Mouse (Mus musculus): Measurements from ENCODE around the gene Gm49318. TPM values are rescaled to one million over a fixed set of nuclear protein-coding genes. Genes with fewer than 3 reads are reported as not detected.

The Gm49318 gene
- polyA plus RNA-seq, 1 experiment from 2014 or later = not detected

GRCm38 (mm10) chr9:22011055-22011454, 60.0 kb downstream of the Gm49318 start:
- 84% methylated on average over 5 of the region's 5 CpGs for WGBS
- Histone ChIP-seq H3K27me3 (ENCODE audit: insufficient read depth, low read length) (no peaks in the 10 kb centered on the region), H3K9ac (no peak overlapping the region), H3K36me3 (ENCODE audit: insufficient read depth) (peaks cover 88% of the 10 kb centered on the region), H3K9me3 (ENCODE audit: low read depth, low read length) (no peaks in the 10 kb centered on the region), H3K4me3 (ENCODE audit: low read depth, low read length) (no peak overlapping the region), H3K27ac (ENCODE audit: low read depth) (no peak overlapping the region), H3K4me1 (ENCODE audit: insufficient read depth) (no peaks in the 10 kb centered on the region), H3K4me2 (no peak overlapping the region)
- no peak for TF ChIP-seq CTCF (IDR thresholded peaks at IDR 0.05; ENCODE audit: low read depth)
- DNase-seq (no peak), ATAC-seq (ENCODE audit: insufficient read depth) (peak; percentile 40; the same call in 1 of the 2 replicates)

- 85% methylated on average over 12 of the region's 12 CpGs for WGBS
- no peak for TF ChIP-seq CTCF (IDR thresholded peaks at IDR 0.05; ENCODE audit: low read depth)
- Histone ChIP-seq H3K4me3 (ENCODE audit: low read depth, low read length) (no peak overlapping the region), H3K4me2 (0 out of 2 replicates have a peak overlapping the region, but pooled peaks have one; percentile 79), H3K4me1 (ENCODE audit: insufficient read depth) (peaks cover 7% of the 10 kb centered on the region), H3K27ac (ENCODE audit: low read depth) (no peak overlapping the region), H3K36me3 (ENCODE audit: insufficient read depth) (peaks cover 52% of the 10 kb centered on the region), H3K9me3 (ENCODE audit: low read depth, low read length) (no peaks in the 10 kb centered on the region), H3K9ac (no peak overlapping the region), H3K27me3 (ENCODE audit: insufficient read depth, low read length) (no peaks in the 10 kb centered on the region)
- ATAC-seq (ENCODE audit: insufficient read depth) (no peak), DNase-seq (no peak)
Observed at GRCm38 (mm10) chr9:22004546-22004945, 66.5 kb downstream of the Gm49318 start.

GRCm38 (mm10) chr9:22003163-22003554, 67.9 kb downstream of the Gm49318 start:
- Histone ChIP-seq H3K4me3 (ENCODE audit: low read depth, low read length) (peak overlapping the region; percentile 76), H3K9ac (peak overlapping the region; percentile 68), H3K4me1 (ENCODE audit: insufficient read depth) (peaks cover 7% of the 10 kb centered on the region), H3K4me2 (peak overlapping the region; percentile 79), H3K9me3 (ENCODE audit: low read depth, low read length) (no peaks in the 10 kb centered on the region), H3K27me3 (ENCODE audit: insufficient read depth, low read length) (no peaks in the 10 kb centered on the region), H3K36me3 (ENCODE audit: insufficient read depth) (peaks cover 38% of the 10 kb centered on the region), H3K27ac (ENCODE audit: low read depth) (peak overlapping the region; percentile 34; the same call in 1 of the 2 replicates)
- under 1% methylated on average over 18 of the region's 18 CpGs for WGBS
- peak; percentile 61 for DNase-seq
- peak; percentile 10 for ATAC-seq (ENCODE audit: insufficient read depth)
- TF ChIP-seq CTCF (IDR thresholded peaks at IDR 0.05; ENCODE audit: low read depth) = no peak

GRCm38 (mm10) chr9:22002194-22003162, 68.6 kb downstream of the Gm49318 start, which contains the start of the genes Ccdc151 and Prkcsh:
Gene Ccdc151, minus strand, starts transcription at chr9:22002634.
Gene Prkcsh, plus strand, starts transcription at chr9:22002806.
- Histone ChIP-seq H3K4me2 (peak within 1 kb of the TSS; percentile 79), H3K4me1 (ENCODE audit: insufficient read depth) (peaks cover 7% of the 10 kb centered on the region), H3K36me3 (ENCODE audit: insufficient read depth) (peaks cover 31% of the 10 kb centered on the region), H3K4me3 (ENCODE audit: low read depth, low read length) (peak within 1 kb of the TSS; percentile 76), H3K27ac (ENCODE audit: low read depth) (peak within 1 kb of the TSS; percentile 34; the same call in 1 of the 2 replicates), H3K9me3 (ENCODE audit: low read depth, low read length) (no peaks in the 10 kb centered on the region), H3K9ac (peak within 1 kb of the TSS; percentile 68), H3K27me3 (ENCODE audit: insufficient read depth, low read length) (no peaks in the 10 kb centered on the region)
- no peak for TF ChIP-seq CTCF (IDR thresholded peaks at IDR 0.05; ENCODE audit: low read depth)
- WGBS = 6% methylated on average over 57 of the region's 57 CpGs
- DNase-seq = peak; percentile 99
- ATAC-seq (ENCODE audit: insufficient read depth) = peak; percentile 100

GRCm38 (mm10) chr9:22001633-22002032, 69.4 kb downstream of the Gm49318 start:
- H3K27ac ChIP-seq (ENCODE audit: low read depth) = no peak overlapping the region
- ATAC-seq (ENCODE audit: insufficient read depth) (no peak), DNase-seq (no peak)
- H3K4me3 ChIP-seq (ENCODE audit: low read depth, low read length) = no peak overlapping the region
- H3K36me3 ChIP-seq (ENCODE audit: insufficient read depth) = peaks cover 23% of the 10 kb centered on the region
- H3K27me3 ChIP-seq (ENCODE audit: insufficient read depth, low read length) = no peaks in the 10 kb centered on the region
- TF ChIP-seq CTCF (IDR thresholded peaks at IDR 0.05; ENCODE audit: low read depth) = no peak
- peaks cover 7% of the 10 kb centered on the region for H3K4me1 ChIP-seq (ENCODE audit: insufficient read depth)
- H3K4me2 ChIP-seq = peak overlapping the region; percentile 79; the same call in 1 of the 2 replicates
- H3K9ac ChIP-seq = no peak overlapping the region
- WGBS = 84% methylated on average over 4 of the region's 4 CpGs
- no peaks in the 10 kb centered on the region for H3K9me3 ChIP-seq (ENCODE audit: low read depth, low read length)

- Histone ChIP-seq H3K9me3 (ENCODE audit: low read depth, low read length) (no peaks in the 10 kb centered on the region), H3K9ac (no peak overlapping the region), H3K4me2 (no peak overlapping the region), H3K27ac (ENCODE audit: low read depth) (no peak overlapping the region), H3K36me3 (ENCODE audit: insufficient read depth) (peaks cover 10% of the 10 kb centered on the region), H3K27me3 (ENCODE audit: insufficient read depth, low read length) (no peaks in the 10 kb centered on the region), H3K4me3 (ENCODE audit: low read depth, low read length) (no peak overlapping the region), H3K4me1 (ENCODE audit: insufficient read depth) (peaks cover 7% of the 10 kb centered on the region)
- WGBS = 83% methylated on average over 6 of the region's 6 CpGs
- ATAC-seq (ENCODE audit: insufficient read depth) = no peak
- DNase-seq = no peak
- TF ChIP-seq CTCF (IDR thresholded peaks at IDR 0.05; ENCODE audit: low read depth) = no peak
Observed at GRCm38 (mm10) chr9:22000296-22000695, 70.8 kb downstream of the Gm49318 start.

Data from lung, embryonic 14.5 days (tissue).